Mouse (Mus musculus): ENCODE measurements around the gene Hbb-bh1. TPM values are rescaled to one million over a fixed set of nuclear protein-coding genes. Genes with fewer than 3 reads are reported as not detected.
"Not testable (repeated sequence)": the region's sequence is repeated elsewhere in the genome, so short reads cannot be mapped to it uniquely, and the experiment has no call there.

Gene Hbb-bh1
- polyA plus RNA-seq (2017; shearing (Covaris generic)) = not detected

- no peak for ATAC-seq
Measured at GRCm38 (mm10) chr7:103843034-103843433, at the start of gene Hbb-bh1. Hbb-bh1 (minus strand) TSS chr7:103843164.

- ATAC-seq = no peak
Measured at GRCm38 (mm10) chr7:103886152-103886551, 43.2 kb upstream of the Hbb-bh1 start, which contains the start of gene Olfr66. Olfr66 (minus strand) TSS chr7:103886252.

GRCm38 (mm10) chr7:103877093-103877492 is 34.1 kb upstream of the Hbb-bh1 start:
- no peak for ATAC-seq

GRCm38 (mm10) chr7:103874451-103874850 is 31.5 kb upstream of the Hbb-bh1 start:
- no peak for ATAC-seq

- ATAC-seq = no peak
Measured at GRCm38 (mm10) chr7:103873064-103873463, 30.1 kb upstream of the Hbb-bh1 start.

GRCm38 (mm10) chr7:103870667-103871066 is 27.7 kb upstream of the Hbb-bh1 start:
- no peak for ATAC-seq

GRCm38 (mm10) chr7:103865716-103866115 is 22.8 kb upstream of the Hbb-bh1 start:
- ATAC-seq = no peak

GRCm38 (mm10) chr7:103861531-103861930 is 18.6 kb upstream of the Hbb-bh1 start:
- no peak for ATAC-seq

- ATAC-seq = no peak
Measured at GRCm38 (mm10) chr7:103860855-103861254, 17.9 kb upstream of the Hbb-bh1 start.

- no peak for ATAC-seq
Measured at GRCm38 (mm10) chr7:103859076-103859475, 16.1 kb upstream of the Hbb-bh1 start.

- ATAC-seq = no peak
Measured at GRCm38 (mm10) chr7:103854669-103855068, 11.7 kb upstream of the Hbb-bh1 start.

- ATAC-seq = no peak
Measured at GRCm38 (mm10) chr7:103853090-103853489, 10.1 kb upstream of the Hbb-bh1 start, which contains the start of gene Hbb-y. Hbb-y (minus strand) TSS chr7:103853216.

GRCm38 (mm10) chr7:103844525-103845325 is 1.8 kb upstream of the Hbb-bh1 start:
- ATAC-seq = no peak

GRCm38 (mm10) chr7:103840268-103840667 is 2.7 kb downstream of the Hbb-bh1 start, which contains the start of gene Hbb-bh2:
Hbb-bh2 (minus strand) TSS chr7:103840520.
- no peak for ATAC-seq

- no peak for ATAC-seq
Measured at GRCm38 (mm10) chr7:103827808-103828207, 15.2 kb downstream of the Hbb-bh1 start, which contains the start of gene Hbb-bs. Hbb-bs (minus strand) TSS chr7:103828096.

- not testable (repeated sequence) for ATAC-seq
Measured at GRCm38 (mm10) chr7:103827139-103827538, 15.8 kb downstream of the Hbb-bh1 start.

GRCm38 (mm10) chr7:103826255-103826887 is 16.6 kb downstream of the Hbb-bh1 start:
- ATAC-seq = no peak

- no peak for ATAC-seq
Measured at GRCm38 (mm10) chr7:103825536-103826254, 17.3 kb downstream of the Hbb-bh1 start.

- ATAC-seq = no peak
Measured at GRCm38 (mm10) chr7:103824597-103824996, 18.4 kb downstream of the Hbb-bh1 start.

- ATAC-seq = not testable (repeated sequence)
Measured at GRCm38 (mm10) chr7:103815085-103815484, 27.9 kb downstream of the Hbb-bh1 start.

GRCm38 (mm10) chr7:103813766-103814165 is 29.2 kb downstream of the Hbb-bh1 start, which contains the start of gene Hbb-bt:
Hbb-bt (minus strand) TSS chr7:103813996.
- no peak for ATAC-seq

GRCm38 (mm10) chr7:103813152-103813551 is 29.8 kb downstream of the Hbb-bh1 start:
- not testable (repeated sequence) for ATAC-seq

- ATAC-seq = no peak
Measured at GRCm38 (mm10) chr7:103812174-103812573, 30.8 kb downstream of the Hbb-bh1 start.

Measured in inflammation-experienced regulatory T-cells, adult 6 months (primary cell).